Mouse (Mus musculus) E14TG2a.4 (cell line): ENCODE data around the gene Chic2.

Source experiments
- CTCF ChIP-seq: conservative IDR thresholded peaks from 2 replicates; pipeline ENCODE4 v1.5.1; 2014; ENCODE audit warnings: low read length
- POU5F1 ChIP-seq: IDR thresholded peaks from 2 replicates; pipeline ENCODE4 v1.6.1; 2014; ENCODE audit warnings: low read length, borderline replicate concordance

- TF ChIP-seq CTCF (no peak), POU5F1 (no peak)
These were observed 813 bp downstream of the Chic2 start for GRCm38 (mm10) chr5:75043621-75044301.
